Mouse (Mus musculus): ENCODE data around the gene Sost.

Gene Sost

GRCm38 (mm10) chr11:101983431-101983921, 16.7 kb upstream of the Sost start:
- DNase-seq (ENCODE audit: low read depth, low spot score) = no peak

- DNase-seq (ENCODE audit: low read depth, low spot score) = peak; percentile 76
Observed at GRCm38 (mm10) chr11:101982981-101983411, 16.2 kb upstream of the Sost start.

DNA sequence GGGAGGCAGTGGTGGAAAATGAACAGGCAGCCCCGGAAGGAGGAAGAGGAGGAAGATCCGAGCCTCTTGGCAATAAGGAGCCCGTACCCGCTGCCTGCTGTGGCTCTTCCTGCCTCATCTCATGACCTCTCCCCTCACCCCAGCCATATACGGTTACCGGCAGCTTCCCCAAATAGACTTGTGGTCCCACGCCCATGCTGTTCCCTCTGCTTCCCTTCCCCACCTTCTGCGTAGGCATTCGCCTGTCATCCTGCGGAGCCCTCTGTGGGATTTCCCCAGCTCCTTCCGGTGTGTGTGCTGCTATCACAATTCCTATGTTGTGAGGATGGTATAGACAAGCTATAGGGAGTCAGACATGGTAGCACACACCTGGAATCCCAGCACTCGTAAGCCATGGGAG, 15.0 kb upstream of the Sost start:
- no peak for DNase-seq (ENCODE audit: low read depth, low spot score)

GRCm38 (mm10) chr11:101980603-101981157, 13.9 kb upstream of the Sost start:
- DNase-seq (ENCODE audit: low read depth, low spot score) = no peak

DNA sequence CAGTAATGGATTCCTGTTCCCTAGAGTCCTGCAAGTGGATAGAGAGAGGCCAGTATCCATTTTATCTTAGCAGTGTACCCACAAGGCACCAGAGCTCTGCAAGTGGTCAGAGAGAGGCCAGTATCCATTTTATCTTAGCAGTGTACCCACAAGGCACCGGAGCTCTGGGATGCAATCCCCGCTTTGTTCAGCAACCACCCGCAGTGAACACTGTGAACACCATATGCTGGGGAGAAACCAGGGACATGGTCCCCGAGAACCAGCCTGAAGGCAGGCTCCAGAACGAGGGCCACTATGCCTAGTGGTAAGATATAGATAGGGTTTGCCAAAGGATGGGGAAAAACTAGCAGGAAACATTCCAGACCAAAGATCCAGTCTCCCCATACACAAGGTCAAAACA, 12.3 kb upstream of the Sost start:
- DNase-seq (ENCODE audit: low read depth, low spot score) = no peak

GRCm38 (mm10) chr11:101976949-101977348, 10.1 kb upstream of the Sost start:
- no peak for DNase-seq (ENCODE audit: low read depth, low spot score)

DNA sequence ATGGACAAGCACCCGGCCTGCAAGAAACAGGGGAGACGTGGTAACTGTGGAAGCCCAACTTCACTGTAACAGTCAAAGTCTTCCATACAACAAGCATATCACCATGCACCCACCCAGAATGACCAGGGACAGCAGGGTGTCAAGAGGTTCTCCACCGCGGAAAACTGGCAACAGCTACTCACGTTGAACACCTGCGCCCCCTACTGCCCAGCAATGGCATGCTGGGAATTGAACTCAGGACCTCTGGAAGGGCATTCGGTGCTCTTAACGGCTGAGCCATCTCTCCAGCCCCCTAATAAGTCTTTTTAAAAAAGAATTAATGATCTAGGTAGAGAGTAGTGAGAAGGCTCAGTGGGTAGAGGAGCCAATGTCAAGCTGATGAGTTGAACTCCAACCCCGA, 8.1 kb upstream of the Sost start:
- no peak for DNase-seq (ENCODE audit: low read depth, low spot score)

- no peak for DNase-seq (ENCODE audit: low read depth, low spot score)
Observed at GRCm38 (mm10) chr11:101974181-101974580, 7.4 kb upstream of the Sost start.

DNA sequence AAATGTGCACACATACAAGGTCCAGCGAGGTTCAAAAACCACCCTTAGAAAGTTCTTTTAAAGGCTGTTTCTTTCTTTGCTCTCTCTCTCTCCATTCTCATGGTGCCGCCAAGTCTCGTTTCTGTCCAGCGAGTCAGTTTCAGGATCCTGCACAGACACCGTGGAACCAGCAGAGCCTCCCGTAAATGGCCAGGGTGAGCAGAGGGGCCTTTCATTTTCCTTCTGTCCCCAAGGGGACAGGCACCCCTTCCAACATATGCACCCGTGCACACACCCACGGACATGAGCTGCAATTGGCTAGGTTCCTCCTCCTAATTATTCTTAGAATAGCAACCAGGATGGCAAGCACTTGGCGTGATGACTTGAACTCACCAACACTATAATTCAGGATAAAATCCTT, 6.7 kb upstream of the Sost start:
- no peak for DNase-seq (ENCODE audit: low read depth, low spot score)

GRCm38 (mm10) chr11:101972651-101973050, 5.8 kb upstream of the Sost start:
- DNase-seq (ENCODE audit: low read depth, low spot score) = no peak

DNA sequence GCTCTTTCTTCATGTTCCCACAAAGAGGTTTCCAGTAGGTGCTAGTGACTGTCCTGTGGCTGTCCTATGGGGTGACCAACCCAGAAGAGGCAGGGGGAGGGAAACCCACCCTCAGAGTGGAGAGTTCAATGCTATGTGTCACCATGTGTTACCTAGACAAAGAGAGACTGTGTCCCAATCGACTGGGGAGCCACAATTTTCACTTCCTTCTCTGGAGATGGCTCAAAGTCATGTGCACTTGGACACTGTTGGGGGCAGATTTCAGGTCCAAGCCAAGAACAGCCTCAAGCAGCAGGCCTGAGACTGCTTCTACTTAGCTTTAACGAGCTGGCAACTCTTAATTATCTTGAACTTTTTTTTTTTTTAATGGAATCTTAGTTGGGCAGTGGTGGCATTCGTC, 5.3 kb upstream of the Sost start:
- DNase-seq (ENCODE audit: low read depth, low spot score) = no peak

DNA sequence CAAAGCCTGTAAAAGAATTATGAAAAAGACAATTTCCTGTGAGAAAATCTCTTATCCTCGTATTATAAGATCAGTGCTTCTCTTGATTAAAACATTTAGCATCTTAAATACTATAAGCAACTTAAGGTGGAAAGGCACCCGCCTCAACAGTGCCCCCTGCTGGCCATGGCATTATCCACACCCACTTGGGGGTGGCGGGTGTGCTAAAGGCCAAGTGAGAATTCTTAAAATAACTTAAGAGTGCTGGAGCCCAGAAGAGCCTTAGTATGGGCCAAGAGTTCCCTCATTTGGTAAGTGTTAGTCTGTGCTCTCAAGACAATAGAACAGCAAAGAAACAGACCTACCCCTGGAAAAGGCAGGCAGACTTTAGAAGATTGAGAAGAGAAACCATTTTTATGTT, 4.6 kb upstream of the Sost start:
- peak; percentile 55 for DNase-seq (ENCODE audit: low read depth, low spot score)

GRCm38 (mm10) chr11:101969835-101970234, 3.0 kb upstream of the Sost start:
- DNase-seq (ENCODE audit: low read depth, low spot score) = no peak

DNA sequence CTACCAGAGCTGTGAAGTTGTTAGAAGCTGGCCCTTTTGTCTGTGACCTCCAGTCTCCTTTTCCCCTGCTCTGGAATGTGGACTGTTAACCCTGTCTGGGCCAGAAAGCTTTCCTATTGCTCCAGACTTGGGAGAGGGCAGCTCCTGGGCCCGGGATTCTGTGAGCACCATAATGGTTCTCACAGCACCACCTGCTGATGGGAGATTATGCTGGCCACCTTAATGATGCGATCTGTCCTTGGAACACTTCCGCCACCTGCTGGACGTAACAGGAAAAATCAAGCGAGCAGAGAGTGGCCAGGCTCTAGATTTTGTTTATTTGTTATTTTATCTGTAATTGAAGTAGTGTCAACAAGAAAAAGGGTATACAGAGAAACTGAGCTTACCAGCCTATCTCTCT, 2.0 kb upstream of the Sost start:
- peak; percentile 93 for DNase-seq (ENCODE audit: low read depth, low spot score)

- DNase-seq (ENCODE audit: low read depth, low spot score) = no peak
Observed at GRCm38 (mm10) chr11:101968311-101968710, 1.5 kb upstream of the Sost start.

- DNase-seq (ENCODE audit: low read depth, low spot score) = no peak
Observed at GRCm38 (mm10) chr11:101965553-101965952, 1.3 kb downstream of the Sost start.

DNA sequence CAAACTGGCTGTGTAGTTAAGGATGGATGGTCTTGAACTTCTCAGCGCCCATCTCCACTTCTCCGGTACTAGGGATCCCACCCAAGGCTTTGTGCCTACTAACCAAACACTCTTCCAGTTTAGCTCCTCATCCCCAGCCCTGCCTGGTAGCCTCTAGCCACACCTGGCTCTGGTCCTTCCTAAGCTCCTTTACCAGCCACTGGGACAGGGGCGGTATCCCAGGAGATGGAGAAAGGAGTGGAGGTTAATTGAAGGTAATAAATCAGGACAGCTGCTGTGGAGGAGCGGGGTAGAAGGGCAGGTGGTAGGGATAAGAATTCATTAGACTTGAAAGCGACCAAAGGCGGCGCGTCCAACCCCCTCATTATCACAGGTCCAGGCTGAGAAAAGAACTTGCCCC, 2.2 kb downstream of the Sost start:
- no peak for DNase-seq (ENCODE audit: low read depth, low spot score)

GRCm38 (mm10) chr11:101963473-101964291, 3.1 kb downstream of the Sost start:
- peak; percentile 39 for DNase-seq (ENCODE audit: low read depth, low spot score)

GRCm38 (mm10) chr11:101963043-101963442, 3.8 kb downstream of the Sost start:
- no peak for DNase-seq (ENCODE audit: low read depth, low spot score)

- no peak for DNase-seq (ENCODE audit: low read depth, low spot score)
Observed at GRCm38 (mm10) chr11:101957476-101957875, 9.3 kb downstream of the Sost start.

DNA sequence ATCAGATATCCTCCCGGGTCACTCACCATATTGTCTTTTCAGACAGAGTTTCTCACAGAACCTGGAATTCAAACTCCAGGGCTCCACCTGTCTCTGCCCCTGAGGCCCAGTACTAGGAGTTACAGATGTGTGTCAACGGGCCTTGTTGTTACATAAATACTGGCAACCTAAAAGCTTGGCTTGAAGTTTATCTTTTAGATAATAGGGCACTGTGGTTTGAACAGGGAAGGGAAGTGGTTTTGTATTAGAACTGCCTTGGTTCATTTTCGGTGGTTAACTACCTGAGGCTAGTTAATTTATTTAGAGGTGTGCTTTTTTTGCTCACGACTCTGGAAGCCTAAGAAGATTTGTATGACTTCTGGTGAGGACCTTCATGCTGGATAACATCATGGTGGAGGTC, 13.4 kb downstream of the Sost start:
- DNase-seq (ENCODE audit: low read depth, low spot score) = no peak

- no peak for DNase-seq (ENCODE audit: low read depth, low spot score)
Observed at GRCm38 (mm10) chr11:101952541-101953341, 14.1 kb downstream of the Sost start.

Measured in ES-CJ7 (cell line).